Mouse (Mus musculus): ENCODE results near the gene Nepn. TPM values are rescaled to one million over a fixed set of nuclear protein-coding genes. Genes with fewer than 3 reads are reported as not detected.
A peak's percentile ranks its signal among the peaks of the same experiment; 100 is the strongest.
"Not testable (repeated sequence)": the region's sequence is repeated elsewhere in the genome, so short reads cannot be mapped to it uniquely, and the experiment has no call there.

Gene Nepn
- not detected in 2 replicates for polyA plus RNA-seq (2014; fragmentation: Nextera tagmentation; extraction: Ambion mirVana)

GRCm38 (mm10) chr10:52388922-52389430 is at the start of gene Nepn:
Gene Nepn (plus strand): TSS chr10:52388972.
- Histone ChIP-seq H3K27ac (replicated peaks; ENCODE audit: low read depth, low read length) (no peak within 1 kb of the TSS), H3K9me3 (replicated peaks; ENCODE audit: control insufficient read depth, low read length) (no peaks in the 10 kb centered on the region), H3K4me2 (ENCODE audit: low read depth, low read length) (no peak within 1 kb of the TSS), H3K4me3 (ENCODE audit: low read depth, low read length) (no peak within 1 kb of the TSS), H3K36me3 (replicated peaks; ENCODE audit: control insufficient read depth, insufficient read depth, low read depth, low read length) (no peaks in the 10 kb centered on the region), H3K9ac (replicated peaks; ENCODE audit: low read length) (no peak within 1 kb of the TSS), H3K27me3 (ENCODE audit: control insufficient read depth, insufficient read depth, low read length) (no peaks in the 10 kb centered on the region), H3K4me1 (ENCODE audit: control insufficient read depth, insufficient read depth, low read length) (no peaks in the 10 kb centered on the region)
- DNase-seq (ENCODE audit: low spot score) (no peak), ATAC-seq (replicated peaks; ENCODE audit: insufficient number of reproducible peaks, low FRiP score, low TSS enrichment, low read depth) (no peak)
- 72% methylated on average over 5 of the region's 5 CpGs for WGBS

DNA sequence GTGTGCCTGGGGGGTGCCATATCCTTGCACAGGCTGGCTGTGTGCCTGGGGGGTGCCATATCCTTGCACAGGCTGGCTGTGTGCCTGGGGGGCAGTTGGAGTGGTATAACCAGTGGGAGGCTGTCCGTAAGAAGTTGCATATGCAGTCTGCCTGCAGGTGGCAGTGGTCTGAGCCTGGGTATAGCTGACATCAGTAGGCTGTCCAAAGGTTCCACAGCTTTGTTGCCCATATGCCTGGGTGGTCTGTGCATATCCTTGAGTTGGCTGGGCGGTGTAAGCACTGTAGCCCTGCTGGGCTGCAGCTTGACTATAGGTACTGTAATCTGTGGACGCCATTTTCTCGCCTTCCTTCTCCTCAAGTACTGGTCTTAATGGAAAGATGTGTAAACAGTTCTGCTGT is 45.4 kb upstream of the Nepn start:
- H3K9ac ChIP-seq (replicated peaks; ENCODE audit: low read length); H3K4me1 ChIP-seq (ENCODE audit: control insufficient read depth, insufficient read depth, low read length); H3K27me3 ChIP-seq (ENCODE audit: control insufficient read depth, insufficient read depth, low read length); H3K9me3 ChIP-seq (replicated peaks; ENCODE audit: control insufficient read depth, low read length); H3K4me2 ChIP-seq (ENCODE audit: low read depth, low read length); H3K36me3 ChIP-seq (replicated peaks; ENCODE audit: control insufficient read depth, insufficient read depth, low read depth, low read length); ATAC-seq (replicated peaks; ENCODE audit: insufficient number of reproducible peaks, low FRiP score, low TSS enrichment, low read depth); DNase-seq (ENCODE audit: low spot score); H3K27ac ChIP-seq (replicated peaks; ENCODE audit: low read depth, low read length); H3K4me3 ChIP-seq (ENCODE audit: low read depth, low read length): not testable (repeated sequence)
- WGBS, result 93% methylated on average over 4 of the region's 4 CpGs

- no peak for ATAC-seq (replicated peaks; ENCODE audit: insufficient number of reproducible peaks, low FRiP score, low TSS enrichment, low read depth)
- no peaks in the 10 kb centered on the region for H3K9me3 ChIP-seq (replicated peaks; ENCODE audit: control insufficient read depth, low read length)
Measured at GRCm38 (mm10) chr10:52353184-52353583, 35.6 kb upstream of the Nepn start.

DNA sequence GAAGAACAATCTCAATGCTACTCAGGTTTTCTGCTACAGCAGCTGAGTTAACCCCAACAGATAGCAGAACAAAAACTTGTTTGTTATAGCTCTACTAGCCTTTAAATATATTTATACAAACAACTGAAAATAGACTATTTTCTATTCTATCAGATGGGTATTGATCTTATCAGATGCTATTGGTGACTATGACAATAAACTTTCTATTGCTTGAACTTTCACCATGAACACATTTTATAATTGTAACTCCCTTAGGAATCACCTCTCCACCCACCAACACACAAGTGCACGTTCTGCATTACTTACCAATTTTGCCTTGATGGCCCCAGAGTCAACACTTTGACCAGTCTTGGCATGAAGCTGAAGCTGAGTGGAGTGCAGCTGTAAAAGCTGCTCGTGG is 30.3 kb upstream of the Nepn start, which contains the start of gene Gm26741:
Gene Gm26741, plus strand, starts transcription at position 301 of the 400 bp plus-strand sequence.
- H3K4me3 ChIP-seq (ENCODE audit: low read depth, low read length), result no peak within 1 kb of the TSS
- no peaks in the 10 kb centered on the region for H3K9me3 ChIP-seq (replicated peaks; ENCODE audit: control insufficient read depth, low read length)
- H3K27ac ChIP-seq (replicated peaks; ENCODE audit: low read depth, low read length), result no peak within 1 kb of the TSS
- no peaks in the 10 kb centered on the region for H3K4me1 ChIP-seq (ENCODE audit: control insufficient read depth, insufficient read depth, low read length)
- DNase-seq (ENCODE audit: low spot score) (no peak), ATAC-seq (replicated peaks; ENCODE audit: insufficient number of reproducible peaks, low FRiP score, low TSS enrichment, low read depth) (no peak)
- H3K27me3 ChIP-seq (ENCODE audit: control insufficient read depth, insufficient read depth, low read length), result no peaks in the 10 kb centered on the region
- no peak within 1 kb of the TSS for H3K9ac ChIP-seq (replicated peaks; ENCODE audit: low read length)
- 88% methylated on average over 2 of the region's 2 CpGs for WGBS
- no peaks in the 10 kb centered on the region for H3K36me3 ChIP-seq (replicated peaks; ENCODE audit: control insufficient read depth, insufficient read depth, low read depth, low read length)
- no peak within 1 kb of the TSS for H3K4me2 ChIP-seq (ENCODE audit: low read depth, low read length)

More at GRCm38 (mm10) chr10:52353184-52353583, 35.6 kb upstream of the Nepn start:
- no peak overlapping the region for H3K4me2 ChIP-seq (ENCODE audit: low read depth, low read length)
- no peak overlapping the region for H3K4me3 ChIP-seq (ENCODE audit: low read depth, low read length)
- H3K9ac ChIP-seq (replicated peaks; ENCODE audit: low read length), result no peak overlapping the region
- no peaks in the 10 kb centered on the region for H3K27me3 ChIP-seq (ENCODE audit: control insufficient read depth, insufficient read depth, low read length)
- peak; percentile 12 for DNase-seq (ENCODE audit: low spot score)
- no peaks in the 10 kb centered on the region; the same call in 1 of the 2 replicates for H3K36me3 ChIP-seq (replicated peaks; ENCODE audit: control insufficient read depth, insufficient read depth, low read depth, low read length)
- WGBS, result 75% methylated on average over 9 of the region's 9 CpGs
- H3K4me1 ChIP-seq (ENCODE audit: control insufficient read depth, insufficient read depth, low read length), result no peaks in the 10 kb centered on the region
- no peak overlapping the region for H3K27ac ChIP-seq (replicated peaks; ENCODE audit: low read depth, low read length)

- Histone ChIP-seq H3K36me3 (replicated peaks; ENCODE audit: control insufficient read depth, insufficient read depth, low read depth, low read length) (no peaks in the 10 kb centered on the region), H3K4me2 (ENCODE audit: low read depth, low read length) (no peak overlapping the region), H3K4me3 (ENCODE audit: low read depth, low read length) (no peak overlapping the region), H3K9ac (replicated peaks; ENCODE audit: low read length) (no peak overlapping the region), H3K4me1 (ENCODE audit: control insufficient read depth, insufficient read depth, low read length) (no peaks in the 10 kb centered on the region), H3K27ac (replicated peaks; ENCODE audit: low read depth, low read length) (no peak overlapping the region), H3K27me3 (ENCODE audit: control insufficient read depth, insufficient read depth, low read length) (no peaks in the 10 kb centered on the region), H3K9me3 (replicated peaks; ENCODE audit: control insufficient read depth, low read length) (no peaks in the 10 kb centered on the region)
- ATAC-seq (replicated peaks; ENCODE audit: insufficient number of reproducible peaks, low FRiP score, low TSS enrichment, low read depth), result no peak
- DNase-seq (ENCODE audit: low spot score), result no peak
- 97% methylated on average over 4 of the region's 4 CpGs for WGBS
Measured at GRCm38 (mm10) chr10:52360241-52360735, 28.5 kb upstream of the Nepn start.

- ATAC-seq (replicated peaks; ENCODE audit: insufficient number of reproducible peaks, low FRiP score, low TSS enrichment, low read depth) (no peak), DNase-seq (ENCODE audit: low spot score) (no peak)
- H3K27ac ChIP-seq (replicated peaks; ENCODE audit: low read depth, low read length), result no peak overlapping the region
- H3K4me1 ChIP-seq (ENCODE audit: control insufficient read depth, insufficient read depth, low read length), result no peaks in the 10 kb centered on the region
- no peak overlapping the region for H3K4me2 ChIP-seq (ENCODE audit: low read depth, low read length)
- H3K36me3 ChIP-seq (replicated peaks; ENCODE audit: control insufficient read depth, insufficient read depth, low read depth, low read length), result no peaks in the 10 kb centered on the region
- H3K4me3 ChIP-seq (ENCODE audit: low read depth, low read length), result no peak overlapping the region
- 92% methylated on average over 9 of the region's 9 CpGs for WGBS
- H3K9me3 ChIP-seq (replicated peaks; ENCODE audit: control insufficient read depth, low read length), result no peaks in the 10 kb centered on the region
- no peaks in the 10 kb centered on the region for H3K27me3 ChIP-seq (ENCODE audit: control insufficient read depth, insufficient read depth, low read length)
- no peak overlapping the region for H3K9ac ChIP-seq (replicated peaks; ENCODE audit: low read length)
Measured at GRCm38 (mm10) chr10:52360862-52361609, 27.7 kb upstream of the Nepn start.

DNA sequence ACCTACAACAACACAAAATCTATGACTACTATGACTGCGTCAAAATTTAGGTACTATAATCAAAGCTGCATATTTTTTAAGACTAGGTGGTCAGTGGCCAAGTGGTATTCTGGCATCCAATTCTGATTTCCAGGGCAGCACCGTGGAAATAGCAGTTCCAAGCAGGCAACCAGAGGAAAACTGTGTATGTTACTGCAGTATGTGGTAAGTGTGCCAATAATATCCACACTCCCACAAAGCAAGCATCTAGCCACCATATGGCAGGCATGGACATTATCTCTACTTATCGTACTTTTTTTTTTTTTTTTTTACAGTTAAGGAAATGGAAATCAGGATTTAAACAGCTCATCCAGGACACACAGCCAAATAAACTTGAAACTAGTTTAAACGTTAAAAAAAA is 20.4 kb upstream of the Nepn start:
- no peak overlapping the region for H3K4me3 ChIP-seq (ENCODE audit: low read depth, low read length)
- DNase-seq (ENCODE audit: low spot score) (no peak), ATAC-seq (replicated peaks; ENCODE audit: insufficient number of reproducible peaks, low FRiP score, low TSS enrichment, low read depth) (no peak)
- H3K9me3 ChIP-seq (replicated peaks; ENCODE audit: control insufficient read depth, low read length), result no peaks in the 10 kb centered on the region
- no peaks in the 10 kb centered on the region for H3K36me3 ChIP-seq (replicated peaks; ENCODE audit: control insufficient read depth, insufficient read depth, low read depth, low read length)
- no peak overlapping the region for H3K4me2 ChIP-seq (ENCODE audit: low read depth, low read length)
- no peaks in the 10 kb centered on the region for H3K27me3 ChIP-seq (ENCODE audit: control insufficient read depth, insufficient read depth, low read length)
- WGBS, result 93% methylated on average over 4 of the region's 4 CpGs
- no peak overlapping the region for H3K9ac ChIP-seq (replicated peaks; ENCODE audit: low read length)
- no peak overlapping the region for H3K27ac ChIP-seq (replicated peaks; ENCODE audit: low read depth, low read length)
- H3K4me1 ChIP-seq (ENCODE audit: control insufficient read depth, insufficient read depth, low read length), result no peaks in the 10 kb centered on the region

DNA sequence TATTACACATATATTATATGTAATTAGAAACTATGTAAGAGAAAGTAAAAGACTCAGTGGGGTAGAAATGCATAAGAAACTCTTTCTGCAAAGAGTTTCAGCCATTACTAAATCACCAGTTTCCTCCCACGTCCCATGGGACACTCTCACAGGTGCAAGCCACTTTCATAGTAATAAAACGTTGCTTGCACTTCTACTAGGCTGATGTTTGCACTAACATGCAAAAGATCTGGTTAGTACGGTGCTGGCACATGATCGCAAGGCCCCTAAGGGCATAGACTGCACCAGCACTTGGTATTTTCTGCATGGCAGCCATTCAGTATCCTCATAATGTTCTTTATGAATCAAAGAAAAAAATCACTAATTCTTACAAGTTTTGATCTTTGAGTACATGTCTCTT is 14.9 kb upstream of the Nepn start:
- Histone ChIP-seq H3K27ac (replicated peaks; ENCODE audit: low read depth, low read length) (no peak overlapping the region), H3K4me1 (ENCODE audit: control insufficient read depth, insufficient read depth, low read length) (no peaks in the 10 kb centered on the region), H3K4me3 (ENCODE audit: low read depth, low read length) (no peak overlapping the region), H3K9me3 (replicated peaks; ENCODE audit: control insufficient read depth, low read length) (no peaks in the 10 kb centered on the region), H3K9ac (replicated peaks; ENCODE audit: low read length) (no peak overlapping the region), H3K27me3 (ENCODE audit: control insufficient read depth, insufficient read depth, low read length) (no peaks in the 10 kb centered on the region), H3K36me3 (replicated peaks; ENCODE audit: control insufficient read depth, insufficient read depth, low read depth, low read length) (no peaks in the 10 kb centered on the region), H3K4me2 (ENCODE audit: low read depth, low read length) (no peak overlapping the region)
- ATAC-seq (replicated peaks; ENCODE audit: insufficient number of reproducible peaks, low FRiP score, low TSS enrichment, low read depth) (no peak), DNase-seq (ENCODE audit: low spot score) (no peak)
- 80% methylated on average over 4 of the region's 4 CpGs for WGBS

Measured in embryonic facial prominence, embryonic 11.5 days (tissue).